Mouse (Mus musculus): Measurements from ENCODE around the gene Krt83.

DNA sequence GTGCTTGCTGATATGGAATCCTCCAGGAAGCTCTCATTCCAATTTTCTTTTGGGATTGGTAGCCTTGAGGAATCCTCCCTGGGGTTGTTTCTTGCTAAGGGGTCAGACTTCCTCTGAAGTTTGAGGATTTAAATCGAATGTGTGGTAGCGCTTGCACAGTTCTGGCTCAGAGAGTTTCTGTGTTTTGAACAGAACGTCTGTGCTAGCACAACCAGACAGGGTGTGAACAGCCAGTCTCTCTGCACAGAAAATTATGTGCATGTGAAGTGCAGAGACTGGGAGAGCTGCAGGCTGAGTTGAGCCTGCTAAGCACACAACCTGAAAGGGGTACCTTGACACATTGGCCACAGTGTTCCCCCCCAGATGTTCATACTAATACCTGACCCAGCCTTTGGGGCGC is 50.5 kb downstream of the Krt83 start:
- no peak for TF ChIP-seq CTCF (conservative IDR thresholded peaks at IDR 0.05; ENCODE audit: insufficient read depth, insufficient read length, low read depth, low read length)
- no peak for TF ChIP-seq POLR2A (IDR thresholded peaks at IDR 0.05; ENCODE audit: low read depth, low read length)

Measured in kidney, adult 2 months (tissue).